Mouse (Mus musculus): Measurements from ENCODE around the gene Bcl2l10.

DNA sequence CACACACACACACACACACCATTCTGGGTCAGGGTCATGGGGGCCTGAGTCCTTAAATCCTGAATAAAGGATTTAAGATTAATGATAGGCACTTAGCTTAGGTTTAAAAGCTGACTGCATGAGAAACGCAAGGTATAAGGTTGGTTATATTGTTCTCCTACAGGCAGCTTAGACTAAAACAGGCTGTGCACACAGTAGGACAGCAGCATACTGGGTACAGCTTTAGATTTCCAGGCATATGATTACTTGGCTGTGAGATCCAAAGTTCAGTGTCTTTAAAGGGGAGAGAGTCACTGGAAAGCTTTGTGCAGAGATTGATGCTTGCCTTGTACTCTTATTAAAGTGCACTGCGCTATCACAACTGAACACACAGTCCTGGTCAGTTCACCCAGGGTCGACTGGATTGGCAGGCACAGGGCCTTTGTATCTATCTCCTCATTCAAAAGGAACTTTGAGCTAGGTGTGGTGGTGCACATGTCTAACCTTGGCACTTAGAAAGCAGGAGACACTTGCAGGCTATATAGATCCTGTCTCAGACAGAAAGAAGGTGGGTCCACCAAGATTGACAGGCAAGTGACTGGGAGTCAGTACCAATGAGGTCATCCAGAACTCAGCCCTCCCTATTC is 36.9 kb downstream of the Bcl2l10 start:
- TF ChIP-seq CTCF (IDR thresholded peaks at IDR 0.05; ENCODE audit: borderline replicate concordance, control insufficient read depth, extremely low read depth, insufficient read depth, low read length, poor library complexity), result no peak
- no peak for TF ChIP-seq POLR2A (IDR thresholded peaks at IDR 0.05; ENCODE audit: control insufficient read depth, extremely low read depth, insufficient read depth, low read length, poor library complexity)

All from thymus, adult 2 months (tissue).